Mouse (Mus musculus) limb, embryonic 15.5 days (tissue): Measurements from ENCODE around the gene Rnf11. TPM values are rescaled to one million over a fixed set of nuclear protein-coding genes. Genes with fewer than 3 reads are reported as not detected.
"Not testable (repeated sequence)": the region's sequence is repeated elsewhere in the genome, so short reads cannot be mapped to it uniquely, and the experiment has no call there.

Experiments used
- ATAC-seq: fragments of 200-750 bp; cut with Nextera tagmentation; 2 replicates; pipeline ENCODE4 v1.8.0; 2017; ENCODE audit warnings: low read depth, moderate TSS enrichment; ENCODE audit not compliant: insufficient number of reproducible peaks, low FRiP score, low TSS enrichment
- H3K27ac ChIP-seq: fragments of 300-500 bp; sonication (generic); 2 replicates; pipeline ENCODE4 v1.5.1; 2015; ENCODE audit warnings: moderate library complexity, mild to moderate bottlenecking, inconsistent platforms
- H3K27me3 ChIP-seq: fragments of 300-500 bp; sonication (generic); 2 replicates; pipeline ENCODE4 v1.6.1; 2015; ENCODE audit warnings: inconsistent platforms
- H3K36me3 ChIP-seq: fragments of 300-500 bp; sonication (generic); 2 replicates; pipeline ENCODE4 v1.6.1; 2015; ENCODE audit warnings: inconsistent platforms
- H3K4me1 ChIP-seq: fragments of 300-500 bp; sonication (generic); 2 replicates; pipeline ENCODE4 v1.6.1; 2015; ENCODE audit warnings: inconsistent platforms
- H3K4me2 ChIP-seq: fragments of 300-500 bp; sonication (generic); 2 replicates; pipeline ENCODE4 v1.6.1; 2015; ENCODE audit warnings: mild to moderate bottlenecking, inconsistent platforms
- H3K4me3 ChIP-seq: fragments of 300-500 bp; sonication (generic); 2 replicates; pipeline ENCODE4 v1.5.1; 2015; ENCODE audit warnings: mild to moderate bottlenecking, inconsistent platforms
- H3K9ac ChIP-seq: fragments of 300-500 bp; sonication (generic); 2 replicates; pipeline ENCODE4 v1.6.1; 2015; ENCODE audit warnings: inconsistent platforms
- H3K9me3 ChIP-seq: fragments of 300-500 bp; sonication (generic); 2 replicates; pipeline ENCODE4 v1.6.1; 2016; ENCODE audit warnings: inconsistent platforms
- WGBS: fragments of 180-500 bp; shearing (Covaris S2); methylation state at CpG from one replicate; pipeline ENCODE4 v1.1.7; 2015; 5-methylcytosine and 5-hydroxymethylcytosine counted together
- polyA plus RNA-seq: library from polyadenylated mRNA; unstranded; fragments of >200 nt; fragmentation: Nextera tagmentation; extraction: Ambion mirVana; gene quantifications from 2 replicates; pipeline ENCODE4 v1.2.1, GENCODE M21; 2015

The Rnf11 gene
- polyA plus RNA-seq, 1 experiment from 2014 or later, result 47.4 TPM

GRCm38 (mm10) chr4:109407701-109408485 lies 76.6 kb downstream of the Rnf11 start:
- peaks cover 31% of the 10 kb centered on the region for H3K4me1 ChIP-seq
- H3K27me3 ChIP-seq, result no peaks in the 10 kb centered on the region
- peak overlapping the region; percentile 97; the same call in 1 of the 2 replicates for H3K4me2 ChIP-seq
- no peaks in the 10 kb centered on the region for H3K9me3 ChIP-seq
- no peaks in the 10 kb centered on the region for H3K36me3 ChIP-seq
- H3K4me3 ChIP-seq, result 0 out of 2 replicates have a peak overlapping the region, but pooled peaks have one; percentile 60
- no peak overlapping the region for H3K27ac ChIP-seq
- ATAC-seq, result no peak
- no peak overlapping the region for H3K9ac ChIP-seq
- WGBS, result 57% methylated on average over 9 of the region's 9 CpGs

GRCm38 (mm10) chr4:109407176-109407520 lies 77.4 kb downstream of the Rnf11 start:
- Histone ChIP-seq H3K4me2 (peak overlapping the region; percentile 97), H3K27me3 (no peaks in the 10 kb centered on the region), H3K9me3 (no peaks in the 10 kb centered on the region), H3K27ac (no peak overlapping the region), H3K4me3 (peak overlapping the region; percentile 60), H3K9ac (peak overlapping the region; percentile 62), H3K4me1 (peaks cover 31% of the 10 kb centered on the region), H3K36me3 (no peaks in the 10 kb centered on the region)
- 0 out of 2 replicates have a peak, but pooled peaks have one; percentile 10 for ATAC-seq
- 2% methylated on average over 24 of the region's 24 CpGs for WGBS

GRCm38 (mm10) chr4:109406486-109407175 lies 77.9 kb downstream of the Rnf11 start, which contains the start of gene Ttc39a:
Ttc39a (plus strand) TSS chr4:109406623.
- Histone ChIP-seq H3K36me3 (no peaks in the 10 kb centered on the region), H3K27ac (0 out of 2 replicates have a peak within 1 kb of the TSS, but pooled peaks have one; percentile 4), H3K9me3 (no peaks in the 10 kb centered on the region), H3K4me3 (peak within 1 kb of the TSS; percentile 60), H3K4me2 (peak within 1 kb of the TSS; percentile 97), H3K27me3 (no peaks in the 10 kb centered on the region), H3K4me1 (peaks cover 31% of the 10 kb centered on the region), H3K9ac (peak within 1 kb of the TSS; percentile 62)
- ATAC-seq, result peak; percentile 53
- WGBS, result under 1% methylated on average over 49 of the region's 56 CpGs

- no peak for ATAC-seq
Measured at GRCm38 (mm10) chr4:109406054-109406485, 78.5 kb downstream of the Rnf11 start.

GRCm38 (mm10) chr4:109405415-109405814 lies 79.1 kb downstream of the Rnf11 start:
- Histone ChIP-seq H3K9me3 (no peaks in the 10 kb centered on the region), H3K4me3 (no peak overlapping the region), H3K4me2 (0 out of 2 replicates have a peak overlapping the region, but pooled peaks have one; percentile 97), H3K4me1 (peaks cover 31% of the 10 kb centered on the region), H3K27ac (0 out of 2 replicates have a peak overlapping the region, but pooled peaks have one; percentile 4), H3K9ac (no peak overlapping the region), H3K36me3 (no peaks in the 10 kb centered on the region), H3K27me3 (no peaks in the 10 kb centered on the region)
- WGBS, result 62% methylated on average over 8 of the region's 8 CpGs
- ATAC-seq, result no peak; the same call in 1 of the 2 replicates

More at GRCm38 (mm10) chr4:109406054-109406485, 78.5 kb downstream of the Rnf11 start:
- Histone ChIP-seq H3K27ac (no peak overlapping the region), H3K9ac (no peak overlapping the region), H3K4me3 (peak overlapping the region; percentile 60), H3K4me2 (peak overlapping the region; percentile 97), H3K27me3 (no peaks in the 10 kb centered on the region), H3K4me1 (peaks cover 31% of the 10 kb centered on the region), H3K36me3 (no peaks in the 10 kb centered on the region), H3K9me3 (no peaks in the 10 kb centered on the region)
- WGBS, result 2% methylated on average over 3 of the region's 3 CpGs

GRCm38 (mm10) chr4:109404908-109405307 lies 79.6 kb downstream of the Rnf11 start:
- H3K4me1 ChIP-seq, result peaks cover 31% of the 10 kb centered on the region
- not testable (repeated sequence) for ATAC-seq, H3K4me3 ChIP-seq, H3K9ac ChIP-seq, H3K4me2 ChIP-seq, H3K36me3 ChIP-seq, H3K27me3 ChIP-seq, H3K9me3 ChIP-seq, H3K27ac ChIP-seq
- WGBS, result 89% methylated on average over 3 of the region's 3 CpGs

- Histone ChIP-seq H3K27ac (no peak overlapping the region), H3K36me3 (no peaks in the 10 kb centered on the region), H3K27me3 (no peaks in the 10 kb centered on the region), H3K4me1 (peaks cover 8% of the 10 kb centered on the region), H3K4me2 (no peak overlapping the region), H3K9me3 (no peaks in the 10 kb centered on the region), H3K9ac (no peak overlapping the region), H3K4me3 (no peak overlapping the region)
- 70% methylated on average over 5 of the region's 5 CpGs for WGBS
- ATAC-seq, result no peak
Measured at GRCm38 (mm10) chr4:109401176-109401689, 83.3 kb downstream of the Rnf11 start.

Other genes starting within 250 kb of the Rnf11 start
- 37.5 and 40.1 TPM in 2 replicates for gene Eps15, start 204.5 kb downstream of the Rnf11 start, polyA plus RNA-seq
- gene Ttc39a, start 78.1 kb downstream of the Rnf11 start, polyA plus RNA-seq, result 3.2 and 4.0 TPM in 2 replicates
- gene 4930522H14Rik, start 46.6 kb upstream of the Rnf11 start, polyA plus RNA-seq, result not detected in 2 replicates
- 13.6 and 14.8 TPM in 2 replicates for gene Cdkn2c, start 182.5 kb upstream of the Rnf11 start, polyA plus RNA-seq
- gene Faf1, start 191.9 kb upstream of the Rnf11 start, polyA plus RNA-seq, result 17.1 and 23.0 TPM in 2 replicates